In the genomic region with DNA sequence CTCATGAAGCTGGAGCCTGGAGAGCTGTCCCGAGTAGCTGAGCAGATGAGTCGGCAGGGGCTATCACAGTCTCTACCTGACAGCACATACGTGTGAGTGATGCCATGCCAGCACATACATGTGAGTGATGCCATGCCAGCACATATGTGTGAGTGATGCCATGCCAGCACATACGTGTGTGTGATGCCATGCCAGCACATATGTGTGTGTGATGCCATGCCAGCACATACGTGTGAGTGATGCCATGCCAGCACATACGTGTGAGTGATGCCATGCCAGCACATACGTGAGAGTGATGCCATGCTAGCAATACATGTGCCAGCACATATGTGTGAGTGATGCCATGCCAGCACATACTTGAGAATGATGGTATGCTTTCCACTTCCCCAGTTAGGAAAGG, we compare ENCODE assay signal across 27 mouse cellular contexts. TPM values are rescaled to one million over a fixed set of nuclear protein-coding genes. Genes with fewer than 3 reads are reported as not detected.
DNase-seq lines count a peak whose midpoint lies in the region; ATAC-seq and TF ChIP-seq lines count a peak whose summit lies in the region.
"Had no signal": no experiment of that assay in that cellular context is flagged by ENCODE, and none has a peak within 500 bp of the region (broad histone marks: within the 10 kb centered on the region; RNA-seq: fewer than 3 reads in every experiment).

No protein-coding gene starts in this region.

- H3K4me2 ChIP-seq in liver, embryonic 13.5 days: no peak overlapping the region
- H3K4me2 ChIP-seq in myocyte (ENCODE audit: low read depth): no peak overlapping the region
- H3K4me2 ChIP-seq: embryonic facial prominence, embryonic 13.5 days; forebrain, embryonic 13.5 days; heart, embryonic 11.5 days; hindbrain, embryonic 13.5 days had no signal

- peak; percentile 27 for TF ChIP-seq POLR2A in myocyte (IDR thresholded peaks at IDR 0.05; ENCODE audit: insufficient read length, low read depth)
- no peak for TF ChIP-seq POLR2A in kidney, adult 2 months (IDR thresholded peaks at IDR 0.05; ENCODE audit: low read depth, low read length)

- no peaks in the 10 kb centered on the region for H3K9me3 ChIP-seq in liver, embryonic 13.5 days (replicated peaks)
- no peaks in the 10 kb centered on the region for H3K9me3 ChIP-seq in G1E (replicated peaks)
- H3K9me3 ChIP-seq: embryonic facial prominence, embryonic 10.5 days; embryonic facial prominence, embryonic 13.5 days; forebrain, embryonic 13.5 days; hindbrain, embryonic 10.5 days; hindbrain, embryonic 13.5 days had no signal

- peaks cover 93% of the 10 kb centered on the region for H3K79me2 ChIP-seq in myocyte (ENCODE audit: control insufficient read depth, insufficient read depth)

- TF ChIP-seq CTCF in gastrocnemius, adult 2 months (IDR thresholded peaks at IDR 0.05): no peak
- TF ChIP-seq CTCF in G1E (IDR thresholded peaks at IDR 0.05; ENCODE audit: low read depth, low read length): no peak
- no peak for TF ChIP-seq CTCF in kidney, adult 2 months (conservative IDR thresholded peaks at IDR 0.05; ENCODE audit: insufficient read depth, insufficient read length, low read depth, low read length)

- 0 out of 2 replicates have a peak, but pooled peaks cover 3% of the 10 kb centered on the region for H3K36me3 ChIP-seq in liver, embryonic 13.5 days
- peaks cover 47% of the 10 kb centered on the region for H3K36me3 ChIP-seq in G1E (replicated peaks)
- no peaks in the 10 kb centered on the region for H3K36me3 ChIP-seq in myocyte (ENCODE audit: control insufficient read depth, insufficient read depth)
- no peaks in the 10 kb centered on the region for H3K36me3 ChIP-seq in kidney, adult 2 months (ENCODE audit: control insufficient read depth, insufficient read depth, low read length)

- no peak for ATAC-seq in liver, embryonic 13.5 days (ENCODE audit: low read depth)
- no peak for ATAC-seq in G1E (ENCODE audit: extremely low read depth, insufficient number of reproducible peaks, low FRiP score, poor library complexity, severe bottlenecking)
- ATAC-seq: activated CD4-positive, CD25-positive, alpha-beta regulatory T cell, adult 4 months; forebrain, embryonic 13.5 days; hindbrain, embryonic 16.5 days; inflammation-experienced regulatory T-cells, adult 6 months had no signal

- H3K9ac ChIP-seq in liver, embryonic 13.5 days: no peak overlapping the region
- H3K9ac ChIP-seq: embryonic facial prominence, embryonic 13.5 days; forebrain, embryonic 13.5 days; forebrain, postnatal 0 days; hindbrain, embryonic 13.5 days had no signal

- peak overlapping the region; percentile 35; the same call in 1 of the 2 replicates for H3K27ac ChIP-seq in gastrocnemius, adult 2 months
- peak overlapping the region; percentile 29; the same call in 1 of the 2 replicates for H3K27ac ChIP-seq in liver, embryonic 13.5 days
- H3K27ac ChIP-seq in kidney, adult 2 months (ENCODE audit: insufficient read depth, low read depth, low read length): no peak overlapping the region
- H3K27ac ChIP-seq: embryonic facial prominence, embryonic 10.5 days; embryonic facial prominence, embryonic 13.5 days; forebrain, embryonic 13.5 days; hindbrain, embryonic 10.5 days; hindbrain, embryonic 13.5 days had no signal

- intact Hi-C loops in gastrocnemius, adult 2 months (cut with DNase I): loop anchor here (5.0 kb wide), 1 partner anchor 39 kb away; no protein-coding TSS in a partner anchor

- no peak for DNase-seq in gastrocnemius, adult 2 months
- DNase-seq in gastrocnemius, postnatal 4 days (ENCODE audit: low spot score in 2 of 2): no peak
- no peak for DNase-seq in liver, embryonic 13.5 days
- no peak for DNase-seq in liver
- DNase-seq in G1E (ENCODE audit: low spot score): no peak
- no peak for DNase-seq in kidney, adult 2 months
- DNase-seq: adrenal gland, adult 8-10 months; adrenal gland, postnatal 25 days; B cell, adult 2 months; cerebellum, adult 11-12 months; cerebellum, adult 8-10 months; cerebellum, postnatal 10 days; cerebellum, postnatal 36 days; embryo, embryonic 11 days; forebrain, postnatal 0 days; gastrocnemius, postnatal 25 days had no signal

- no peaks in the 10 kb centered on the region for H3K27me3 ChIP-seq in liver, embryonic 13.5 days
- H3K27me3 ChIP-seq in G1E (ENCODE audit: insufficient read depth, low read length) (no peaks in the 10 kb centered on the region), myocyte (ENCODE audit: control insufficient read depth, insufficient read depth, insufficient read length) (no peaks in the 10 kb centered on the region)
- no peaks in the 10 kb centered on the region for H3K27me3 ChIP-seq in kidney, adult 2 months (replicated peaks; ENCODE audit: control insufficient read depth, insufficient read depth, low read length)
- H3K27me3 ChIP-seq: CH12.LX; embryonic facial prominence, embryonic 13.5 days; forebrain, embryonic 13.5 days; hindbrain, embryonic 13.5 days had no signal

- WGBS in liver, embryonic 13.5 days (ENCODE audit: insufficient replicate concordance): 81% methylated on average over 7 of the region's 7 CpGs
- 89% methylated on average over 7 of the region's 7 CpGs for WGBS in kidney, adult 2 months

- no peak overlapping the region for H3ac ChIP-seq in myocyte (ENCODE audit: control insufficient read depth, insufficient read length)

- H3K4me3 ChIP-seq in gastrocnemius, adult 2 months: no peak overlapping the region
- H3K4me3 ChIP-seq in liver, embryonic 13.5 days (replicated peaks): no peak overlapping the region
- H3K4me3 ChIP-seq in G1E (ENCODE audit: low read depth, low read length) (peak overlapping the region; percentile 27; the same call in 1 of the 2 replicates), myocyte (no peak overlapping the region)
- H3K4me3 ChIP-seq in kidney, adult 2 months (ENCODE audit: insufficient read depth, low read depth, low read length): no peak overlapping the region
- H3K4me3 ChIP-seq: embryonic facial prominence, embryonic 10.5 days; embryonic facial prominence, embryonic 13.5 days; forebrain, embryonic 13.5 days; hindbrain, embryonic 10.5 days; hindbrain, embryonic 13.5 days had no signal

- H3K4me1 ChIP-seq in liver, embryonic 13.5 days (replicated peaks): peaks cover 66% of the 10 kb centered on the region
- H3K4me1 ChIP-seq in G1E (ENCODE audit: insufficient read depth, low read depth, low read length): peaks cover 81% of the 10 kb centered on the region
- peaks cover 10% of the 10 kb centered on the region for H3K4me1 ChIP-seq in kidney, adult 2 months (ENCODE audit: control insufficient read depth, insufficient read depth, low read length)
- H3K4me1 ChIP-seq: forebrain, embryonic 13.5 days; hindbrain, embryonic 10.5 days; hindbrain, embryonic 13.5 days had no signal

TF ChIP-seq in myocyte, 11 proteins besides CTCF, POLR2A, EP300 and RAD21:
- TF ChIP-seq POLR2AphosphoS2 (IDR thresholded peaks at IDR 0.05; ENCODE audit: insufficient read length, low read depth): peak; percentile 55
- TF ChIP-seq MYOG (IDR thresholded peaks at IDR 0.05; ENCODE audit: control insufficient read depth in 1 of 3, insufficient read depth in 1 of 3, insufficient read length in 2 of 3, low read depth in 2 of 3): no peak
- no peak for TF ChIP-seq E2F4 (IDR thresholded peaks at IDR 0.05; ENCODE audit: insufficient read depth)

RNA-seq across cellular contexts. Expression of gene Irf2, which starts 18.6 kb away (rescaled TPM):
- total RNA-seq in gastrocnemius, adult 2 months (2021): 10 to 100 TPM; 40.0 to 41.8 TPM
- 10 to 100 TPM; 34.2 to 41.5 TPM for total RNA-seq in gastrocnemius, postnatal 4 days (2021)
- 11.1 and 15.9 TPM in 2 replicates for polyA plus RNA-seq in liver, embryonic 13.5 days (2015; fragmentation: Nextera tagmentation; extraction: Ambion mirVana)
- total RNA-seq in G1E (2014; fragmentation: Nextera tagmentation) (106 and 111 TPM in 2 replicates), G1E (2017) (8.8 and 13.4 TPM in 2 replicates)
- polyA plus RNA-seq in G1E (2012) (13.4 and 16.3 TPM in 2 replicates), myocyte (2012; fragmentation: generic; extraction: Trizol) (8.8 TPM)
- 9.2 and 12.6 TPM in 2 replicates for polyA plus RNA-seq in kidney, adult 2 months (2012; rRNA removed)
